Mouse (Mus musculus) cerebellum, adult 2 months (tissue): ENCODE measurements at regions not wholly inside any gene's neighbourhood (a gene's known extent, or its start where the extent isn't known, plus 50 kb on each side); places are given as distances from the start of the nearest gene placed in this dataset.

Source experiments
- DNase-seq, 2 experiments: peaks; one replicate each; pipeline ENCODE4 v3.0.0; 2021
- H3K27ac ChIP-seq: fragments of 200-500 bp; 2 replicates; pipeline ENCODE4 v1.5.1; 2012; ENCODE audit warnings: low read length, control low read depth, inconsistent platforms; ENCODE audit not compliant: insufficient read depth
- H3K27me3 ChIP-seq: fragments of 200-500 bp; 2 replicates; pipeline ENCODE4 v1.6.1; 2012; ENCODE audit warnings: inconsistent platforms, mild to moderate bottlenecking, low read length, moderate library complexity; ENCODE audit not compliant: control insufficient read depth, insufficient read depth
- H3K4me1 ChIP-seq: fragments of 200-500 bp; 2 replicates; pipeline ENCODE4 v1.6.1; 2011; ENCODE audit warnings: low read length; ENCODE audit not compliant: control insufficient read depth, insufficient read depth
- H3K4me3 ChIP-seq: fragments of 200-500 bp; replicated peaks from 2 replicates; pipeline ENCODE3; 2011; ENCODE audit warnings: mild to moderate bottlenecking, low read depth, low read length, control low read depth; ENCODE audit not compliant: insufficient read depth
- CTCF ChIP-seq: fragments of 200-500 bp; IDR thresholded peaks from 2 replicates; pipeline ENCODE4 v1.5.1; 2011; ENCODE audit warnings: low read depth, mild to moderate bottlenecking, control low read depth, low read length, moderate library complexity, borderline replicate concordance; ENCODE audit not compliant: insufficient read depth
- POLR2A ChIP-seq: fragments of 200-500 bp; IDR thresholded peaks from 2 replicates; pipeline ENCODE4 v1.6.1; 2011; ENCODE audit warnings: low read length, control low read depth, borderline replicate concordance; ENCODE audit not compliant: insufficient read depth
- WGBS: fragments of 180-500 bp; shearing (Covaris S2); methylation state at CpG from one replicate; pipeline ENCODE4 v1.1.7; 2018; 5-methylcytosine and 5-hydroxymethylcytosine counted together

- H3K4me1 ChIP-seq, result no peaks in the 10 kb centered on the region
- no peak overlapping the region for H3K27ac ChIP-seq
- TF ChIP-seq POLR2A, result no peak
- TF ChIP-seq CTCF, result no peak
- no peak overlapping the region for H3K4me3 ChIP-seq
- DNase-seq, result no peak
- WGBS, result 67% methylated on average over 2 of the region's 2 CpGs
- no peaks in the 10 kb centered on the region for H3K27me3 ChIP-seq
Observed at GRCm38 (mm10) chr16:93464898-93465297, 139.0 kb downstream of the Setd4 start.

- Histone ChIP-seq H3K27me3 (no peaks in the 10 kb centered on the region), H3K27ac (no peak overlapping the region), H3K4me3 (no peak overlapping the region), H3K4me1 (no peaks in the 10 kb centered on the region)
- no peak for DNase-seq
- TF ChIP-seq POLR2A, result no peak
- TF ChIP-seq CTCF, result no peak
- WGBS, result 93% methylated on average over 13 of the region's 13 CpGs
Observed at GRCm38 (mm10) chr16:93463405-93463804, 140.5 kb downstream of the Setd4 start.

GRCm38 (mm10) chr16:93462286-93462610 is 141.6 kb downstream of the Setd4 start:
- no peaks in the 10 kb centered on the region for H3K27me3 ChIP-seq

GRCm38 (mm10) chr16:93461406-93462285 is 142.2 kb downstream of the Setd4 start:
- Histone ChIP-seq H3K4me1 (no peaks in the 10 kb centered on the region), H3K27ac (no peak overlapping the region), H3K27me3 (no peaks in the 10 kb centered on the region), H3K4me3 (no peak overlapping the region)
- no peak for DNase-seq
- 89% methylated on average over 27 of the region's 27 CpGs for WGBS
- no peak for TF ChIP-seq POLR2A
- no peak for TF ChIP-seq CTCF

More at GRCm38 (mm10) chr16:93462286-93462610, 141.6 kb downstream of the Setd4 start:
- TF ChIP-seq POLR2A (no peak), CTCF (no peak)
- H3K4me3 ChIP-seq, result no peak overlapping the region
- no peaks in the 10 kb centered on the region for H3K4me1 ChIP-seq
- DNase-seq, result no peak
- no peak overlapping the region for H3K27ac ChIP-seq
- 40% methylated on average over 8 of the region's 8 CpGs for WGBS

- H3K4me3 ChIP-seq, result no peak overlapping the region
- no peaks in the 10 kb centered on the region for H3K27me3 ChIP-seq
- no peak for DNase-seq
- TF ChIP-seq POLR2A (no peak), CTCF (no peak)
- H3K4me1 ChIP-seq, result no peaks in the 10 kb centered on the region
- 39% methylated on average over 12 of the region's 12 CpGs for WGBS
- no peak overlapping the region for H3K27ac ChIP-seq
Observed at GRCm38 (mm10) chr16:93459497-93460240, 144.2 kb downstream of the Setd4 start.

- TF ChIP-seq CTCF, result no peak
- TF ChIP-seq POLR2A, result no peak
- H3K4me3 ChIP-seq, result no peak overlapping the region
- H3K27me3 ChIP-seq, result no peaks in the 10 kb centered on the region
- H3K4me1 ChIP-seq, result no peaks in the 10 kb centered on the region
- no peak for DNase-seq
- WGBS, result 44% methylated on average over 25 of the region's 25 CpGs
- no peak overlapping the region for H3K27ac ChIP-seq
Observed at GRCm38 (mm10) chr16:93458598-93459496, 145.0 kb downstream of the Setd4 start.

- DNase-seq, result no peak
- 92% methylated on average over 20 of the region's 20 CpGs for WGBS
- no peaks in the 10 kb centered on the region for H3K27me3 ChIP-seq
- no peak overlapping the region for H3K4me3 ChIP-seq
- H3K4me1 ChIP-seq, result no peaks in the 10 kb centered on the region
- TF ChIP-seq POLR2A (no peak), CTCF (no peak)
- no peak overlapping the region for H3K27ac ChIP-seq
Observed at GRCm38 (mm10) chr16:93458011-93458585, 145.8 kb downstream of the Setd4 start.
